Mouse (Mus musculus) hindbrain, embryonic 16.5 days (tissue): ENCODE results near the gene Dap. TPM values are rescaled to one million over a fixed set of nuclear protein-coding genes. Genes with fewer than 3 reads are reported as not detected.

Source experiments
- ATAC-seq: fragments of 200-750 bp; cut with Nextera tagmentation; 2 replicates; pipeline ENCODE4 v1.8.0; 2017; ENCODE audit warnings: moderate TSS enrichment, moderate library complexity
- H3K27ac ChIP-seq: fragments of 300-500 bp; sonication (generic); 2 replicates; pipeline ENCODE4 v1.5.1; 2014; ENCODE audit warnings: low read depth, mild to moderate bottlenecking, control low read depth, low read length, moderate library complexity
- H3K27me3 ChIP-seq: fragments of 300-500 bp; sonication (generic); replicated peaks from 2 replicates; pipeline ENCODE4 v1.6.1; 2014; ENCODE audit warnings: low read length; ENCODE audit not compliant: control insufficient read depth, insufficient read depth
- H3K36me3 ChIP-seq: fragments of 300-500 bp; sonication (generic); 2 replicates; pipeline ENCODE4 v1.6.1; 2014; ENCODE audit warnings: mild to moderate bottlenecking, low read length, moderate library complexity, mixed read lengths; ENCODE audit not compliant: control insufficient read depth, insufficient read depth
- H3K4me1 ChIP-seq: fragments of 300-500 bp; sonication (generic); 2 replicates; pipeline ENCODE4 v1.6.1; 2014; ENCODE audit warnings: low read depth, low read length; ENCODE audit not compliant: control insufficient read depth, insufficient read depth
- H3K4me2 ChIP-seq: fragments of 300-500 bp; sonication (generic); 2 replicates; pipeline ENCODE4 v1.6.1; 2014; ENCODE audit warnings: mild to moderate bottlenecking, low read length, control low read depth, moderate library complexity
- H3K4me3 ChIP-seq: fragments of 300-500 bp; sonication (generic); 2 replicates; pipeline ENCODE4 v1.5.1; 2014; ENCODE audit warnings: mild to moderate bottlenecking, low read length, control low read depth, moderate library complexity
- H3K9ac ChIP-seq: fragments of 300-500 bp; sonication (generic); 2 replicates; pipeline ENCODE4 v1.6.1; 2014; ENCODE audit warnings: low read depth, mild to moderate bottlenecking, control low read depth, low read length, moderate library complexity
- H3K9me3 ChIP-seq: fragments of 300-500 bp; sonication (generic); 2 replicates; pipeline ENCODE4 v1.6.1; 2014; ENCODE audit warnings: mild to moderate bottlenecking, low read length, moderate library complexity; ENCODE audit not compliant: control insufficient read depth
- WGBS: fragments of 180-500 bp; shearing (Covaris S2); extraction: QIAGEN DNeasy Blood & Tissue Kit; methylation state at CpG from one replicate; pipeline ENCODE4 v1.1.7; 2014; 5-methylcytosine and 5-hydroxymethylcytosine counted together
- polyA plus RNA-seq: library from polyadenylated mRNA; unstranded; fragments of >200 nt; fragmentation: Nextera tagmentation; extraction: Ambion mirVana; gene quantifications from 2 replicates; pipeline ENCODE4 v1.2.1, GENCODE M21; 2015

Gene Dap
- polyA plus RNA-seq, 1 experiment from 2014 or later, result 20.9 TPM

- no peak for ATAC-seq
- no peaks in the 10 kb centered on the region for H3K4me1 ChIP-seq
- WGBS, result 90% methylated on average over 9 of the region's 9 CpGs
Measured at GRCm38 (mm10) chr15:31235794-31236548, 11.9 kb downstream of the Dap start.

DNA sequence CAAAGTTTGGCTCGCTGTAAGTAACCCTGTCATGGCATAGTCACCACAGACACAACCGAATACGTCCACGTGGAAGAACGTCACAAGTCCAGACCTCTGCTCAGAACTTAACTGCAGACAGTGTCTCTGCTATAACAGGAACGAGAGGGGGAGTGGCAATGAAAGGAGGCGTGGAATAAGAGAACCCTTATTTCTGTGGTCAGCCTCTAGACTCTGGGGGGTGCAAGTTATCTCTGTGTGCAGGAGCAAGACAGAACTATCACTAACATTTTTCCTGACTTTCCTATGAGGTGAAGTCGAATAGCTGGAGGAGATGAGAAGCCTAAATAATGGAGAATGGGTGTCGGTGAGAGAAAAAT, 12.4 kb downstream of the Dap start:
- Histone ChIP-seq H3K4me3 (no peak overlapping the region), H3K4me1 (no peaks in the 10 kb centered on the region), H3K9me3 (no peaks in the 10 kb centered on the region), H3K27me3 (no peaks in the 10 kb centered on the region), H3K9ac (no peak overlapping the region), H3K4me2 (no peak overlapping the region), H3K27ac (no peak overlapping the region), H3K36me3 (no peaks in the 10 kb centered on the region)
- 93% methylated on average over 9 of the region's 9 CpGs for WGBS
- ATAC-seq, result no peak

More at GRCm38 (mm10) chr15:31235794-31236548, 11.9 kb downstream of the Dap start:
- no peaks in the 10 kb centered on the region for H3K36me3 ChIP-seq
- H3K9me3 ChIP-seq, result no peaks in the 10 kb centered on the region
- H3K27me3 ChIP-seq, result no peaks in the 10 kb centered on the region
- H3K27ac ChIP-seq, result no peak overlapping the region
- no peak overlapping the region for H3K4me2 ChIP-seq
- no peak overlapping the region for H3K4me3 ChIP-seq
- H3K9ac ChIP-seq, result no peak overlapping the region

- WGBS, result 72% methylated on average over 11 of the region's 11 CpGs
- no peaks in the 10 kb centered on the region for H3K4me1 ChIP-seq
- no peak overlapping the region for H3K9ac ChIP-seq
- no peak overlapping the region for H3K4me2 ChIP-seq
- H3K36me3 ChIP-seq, result peaks cover 2% of the 10 kb centered on the region; the same call in 1 of the 2 replicates
- no peak for ATAC-seq
- H3K9me3 ChIP-seq, result no peaks in the 10 kb centered on the region; the same call in none of the 2 replicates
- no peak overlapping the region for H3K4me3 ChIP-seq
- H3K27me3 ChIP-seq, result no peaks in the 10 kb centered on the region
- no peak overlapping the region for H3K27ac ChIP-seq
Measured at GRCm38 (mm10) chr15:31237368-31237767, 13.3 kb downstream of the Dap start.

DNA sequence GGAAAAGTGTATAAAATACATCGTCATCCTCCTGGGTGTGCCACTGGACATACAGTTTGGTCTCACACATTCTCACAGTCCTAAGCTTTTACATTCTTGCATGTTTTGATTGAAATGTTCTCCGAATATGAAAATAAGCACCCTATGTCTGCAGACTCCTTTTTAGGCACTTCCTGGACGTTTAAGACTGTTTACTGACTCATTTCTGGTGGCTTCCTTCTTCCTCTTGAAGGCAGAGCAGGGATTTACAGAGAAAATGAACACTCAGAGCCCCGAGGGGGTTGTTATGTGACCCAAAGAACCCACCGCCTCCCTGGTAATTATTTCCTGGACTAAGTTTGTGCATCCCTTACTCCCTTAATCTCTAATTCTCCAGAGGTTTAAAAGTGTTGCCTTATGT, 13.8 kb downstream of the Dap start:
- no peaks in the 10 kb centered on the region for H3K27me3 ChIP-seq
- H3K4me2 ChIP-seq, result no peak overlapping the region
- peaks cover 2% of the 10 kb centered on the region; the same call in 1 of the 2 replicates for H3K36me3 ChIP-seq
- ATAC-seq, result no peak
- H3K27ac ChIP-seq, result no peak overlapping the region
- no peaks in the 10 kb centered on the region; the same call in none of the 2 replicates for H3K9me3 ChIP-seq
- H3K4me1 ChIP-seq, result no peaks in the 10 kb centered on the region
- 79% methylated on average over 5 of the region's 5 CpGs for whole genome bisulfite sequencing
- H3K9ac ChIP-seq, result no peak overlapping the region
- no peak overlapping the region for H3K4me3 ChIP-seq

GRCm38 (mm10) chr15:31238611-31239010, 14.5 kb downstream of the Dap start:
- Histone ChIP-seq H3K36me3 (peaks cover 2% of the 10 kb centered on the region; the same call in 1 of the 2 replicates), H3K4me1 (no peaks in the 10 kb centered on the region), H3K9me3 (no peaks in the 10 kb centered on the region; the same call in none of the 2 replicates), H3K27ac (no peak overlapping the region), H3K4me3 (no peak overlapping the region), H3K27me3 (no peaks in the 10 kb centered on the region), H3K4me2 (no peak overlapping the region), H3K9ac (no peak overlapping the region)
- no peak for ATAC-seq
- WGBS, result 79% methylated on average over 11 of the region's 11 CpGs

DNA sequence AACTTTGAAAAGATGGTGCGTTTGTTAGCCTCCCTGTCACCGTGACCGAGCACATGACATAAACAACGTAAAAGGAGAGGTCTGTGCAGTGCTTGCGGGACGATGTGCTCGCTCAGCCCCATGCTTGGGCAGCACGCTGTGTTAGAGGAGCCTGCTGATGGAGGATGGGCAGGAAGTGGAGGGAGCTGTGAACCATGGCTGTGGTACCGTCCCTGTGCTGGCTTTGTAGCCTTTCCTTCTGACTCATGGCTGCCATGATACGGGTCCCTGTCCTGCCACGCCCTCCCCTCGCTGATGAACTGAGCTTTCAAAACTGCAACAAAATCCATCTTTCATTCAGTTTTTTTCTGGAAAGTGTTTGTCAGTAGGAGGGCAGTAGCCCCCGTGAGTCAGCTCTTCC, 15.6 kb downstream of the Dap start:
- WGBS, result 85% methylated on average over 13 of the region's 13 CpGs

GRCm38 (mm10) chr15:31240181-31240580, 16.1 kb downstream of the Dap start:
- Histone ChIP-seq H3K36me3 (peaks cover 2% of the 10 kb centered on the region; the same call in 1 of the 2 replicates), H3K4me3 (no peak overlapping the region), H3K4me1 (no peaks in the 10 kb centered on the region), H3K9me3 (no peaks in the 10 kb centered on the region; the same call in none of the 2 replicates), H3K27ac (no peak overlapping the region), H3K9ac (no peak overlapping the region), H3K4me2 (no peak overlapping the region), H3K27me3 (no peaks in the 10 kb centered on the region)
- ATAC-seq, result peak; percentile 83; the same call in 1 of the 2 replicates
- WGBS, result 81% methylated on average over 4 of the region's 4 CpGs

More for the DNA sequence above, 15.6 kb downstream of the Dap start:
- no peak overlapping the region for H3K4me3 ChIP-seq
- no peaks in the 10 kb centered on the region for H3K4me1 ChIP-seq
- peaks cover 2% of the 10 kb centered on the region; the same call in 1 of the 2 replicates for H3K36me3 ChIP-seq
- no peaks in the 10 kb centered on the region for H3K27me3 ChIP-seq
- H3K4me2 ChIP-seq, result no peak overlapping the region
- ATAC-seq, result peak; percentile 40; the same call in 1 of the 2 replicates
- no peaks in the 10 kb centered on the region; the same call in none of the 2 replicates for H3K9me3 ChIP-seq
- no peak overlapping the region for H3K9ac ChIP-seq
- H3K27ac ChIP-seq, result no peak overlapping the region

GRCm38 (mm10) chr15:31243260-31243659, 19.1 kb downstream of the Dap start:
- 80% methylated on average over 10 of the region's 10 CpGs for WGBS

GRCm38 (mm10) chr15:31244696-31245445, 20.8 kb downstream of the Dap start:
- Histone ChIP-seq H3K36me3 (peaks cover 2% of the 10 kb centered on the region; the same call in 1 of the 2 replicates), H3K27me3 (no peaks in the 10 kb centered on the region), H3K4me1 (peaks cover 5% of the 10 kb centered on the region; the same call in 1 of the 2 replicates), H3K4me3 (no peak overlapping the region), H3K4me2 (no peak overlapping the region), H3K9me3 (no peaks in the 10 kb centered on the region; the same call in none of the 2 replicates), H3K9ac (no peak overlapping the region), H3K27ac (no peak overlapping the region)
- no peak for ATAC-seq
- WGBS, result 95% methylated on average over 17 of the region's 17 CpGs

More at GRCm38 (mm10) chr15:31243260-31243659, 19.1 kb downstream of the Dap start:
- Histone ChIP-seq H3K4me2 (no peak overlapping the region), H3K36me3 (peaks cover 2% of the 10 kb centered on the region; the same call in 1 of the 2 replicates), H3K27ac (no peak overlapping the region), H3K9me3 (no peaks in the 10 kb centered on the region; the same call in none of the 2 replicates), H3K4me1 (peaks cover 5% of the 10 kb centered on the region; the same call in 1 of the 2 replicates), H3K27me3 (no peaks in the 10 kb centered on the region), H3K4me3 (no peak overlapping the region), H3K9ac (no peak overlapping the region)
- no peak for ATAC-seq
